Mouse (Mus musculus) left cerebral cortex, adult 8-10 months (tissue): ENCODE results near the gene Vps37c. TPM values are rescaled to one million over a fixed set of nuclear protein-coding genes. Genes with fewer than 3 reads are reported as not detected.

Experiments
- DNase-seq, 2 experiments: peaks; one replicate each; pipeline ENCODE4 v3.0.0; 2022; ENCODE audit warnings: low spot score in 2 of 2
- total RNA-seq, 4 experiments: library from RNA; stranded (reverse); gene quantifications; 2 replicates each; pipeline ENCODE4 v1.2.4; 2022

The Vps37c gene
- 10 to 100 TPM; 17.8 to 23.9 (median 20.9) TPM for total RNA-seq

DNA sequence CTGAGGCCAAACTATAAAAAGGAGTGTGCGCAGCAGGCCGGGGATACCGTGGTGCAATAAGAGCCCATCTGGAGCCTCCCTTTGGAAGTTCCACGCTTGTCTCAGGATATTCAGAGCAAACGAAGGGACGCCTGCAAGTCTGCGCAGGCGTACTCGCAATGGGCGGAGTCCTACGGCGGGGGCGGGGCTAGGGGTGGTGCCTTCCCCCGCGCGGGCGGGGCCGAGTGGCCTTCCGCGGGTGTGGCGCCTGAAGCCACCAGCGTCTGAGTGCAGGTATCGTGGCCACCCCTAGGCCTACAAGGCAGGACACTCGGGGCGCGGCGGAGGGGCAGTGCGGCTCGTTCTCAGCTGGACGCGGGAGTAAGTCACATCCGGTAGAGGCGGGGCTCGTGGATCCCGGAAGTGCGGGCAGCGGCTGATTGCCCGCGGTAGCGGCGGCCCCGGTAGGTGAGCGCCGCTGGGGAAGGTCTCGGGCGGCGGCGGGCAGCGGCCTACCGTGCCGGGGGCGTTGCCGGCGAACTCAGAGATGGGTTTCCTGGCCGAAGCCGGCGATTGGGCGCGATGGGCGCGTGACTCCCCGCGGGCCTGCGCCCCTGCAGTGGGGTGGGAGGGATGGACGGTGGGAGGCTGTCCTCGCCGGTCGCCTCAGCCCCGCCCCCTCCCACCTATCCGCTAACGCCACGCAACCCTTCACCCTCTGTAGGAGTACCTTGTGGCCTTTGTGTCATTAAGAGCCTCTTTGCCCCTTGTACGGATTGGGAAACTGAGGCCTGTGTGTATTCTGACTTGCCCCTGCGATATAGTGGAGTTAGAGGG, at the start of gene Vps37c:
Vps37c (plus strand) TSS at position 199 of the 816 bp plus-strand sequence.
- DNase-seq: peak; percentile 85 to 91

DNA sequence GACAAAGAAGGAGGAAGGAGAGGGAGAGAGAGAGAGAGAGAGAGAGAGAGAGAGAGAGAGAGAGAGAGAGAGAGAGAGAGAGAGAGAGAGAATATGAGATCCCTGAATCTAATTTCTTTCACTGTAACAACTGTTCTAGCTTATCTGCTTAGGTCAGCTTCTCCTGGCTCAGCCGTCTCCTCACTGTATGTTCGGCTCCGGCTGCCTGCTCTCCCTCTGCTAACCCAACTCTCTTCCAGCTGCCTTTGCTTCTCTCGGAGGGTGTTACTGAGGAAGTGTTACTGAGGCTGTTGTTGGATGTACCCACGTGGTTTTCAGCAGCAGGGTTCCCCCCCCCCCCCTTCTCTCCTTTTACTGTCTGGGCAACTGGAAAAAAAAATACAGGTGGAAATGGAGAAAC, 48.5 kb upstream of the Vps37c start:
- no peak for DNase-seq

DNA sequence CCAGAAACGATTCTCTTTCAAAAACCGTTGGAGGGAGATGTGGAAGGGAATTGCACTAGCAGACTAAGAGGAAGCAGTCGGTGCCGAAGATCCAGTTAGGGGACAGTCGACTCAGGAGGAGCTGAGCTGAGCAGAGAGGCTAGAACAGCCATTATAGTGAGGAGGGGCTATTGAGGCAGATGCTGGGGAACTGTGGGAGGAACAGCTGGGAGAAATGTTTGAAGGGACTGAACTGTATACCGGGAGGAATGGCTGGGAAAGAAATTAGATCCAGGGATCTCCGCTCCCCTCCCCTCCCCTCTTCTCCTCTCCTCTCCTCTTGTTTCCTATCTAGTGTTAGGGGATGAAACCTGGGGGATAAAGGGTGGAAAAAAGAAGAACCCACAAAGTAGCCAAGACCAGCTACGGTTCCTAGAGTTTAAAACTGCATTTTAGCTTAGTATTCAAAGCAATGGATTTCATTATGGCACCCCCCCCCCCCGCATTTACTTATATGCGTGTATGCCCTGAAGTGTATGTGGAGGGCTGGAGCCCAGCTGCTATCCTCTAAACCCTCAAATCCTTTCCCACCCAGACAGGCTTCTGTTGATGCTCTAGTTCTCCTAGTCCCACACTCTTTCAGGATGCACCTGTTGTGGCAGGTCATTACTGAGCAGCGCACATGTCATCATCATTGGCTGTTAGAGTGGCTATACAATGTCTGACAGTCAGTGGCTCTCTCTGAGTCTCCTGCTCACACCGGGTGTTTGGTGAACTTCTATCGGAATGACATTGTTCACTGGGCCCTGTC, 47.8 kb upstream of the Vps37c start:
- DNase-seq: no peak

DNA sequence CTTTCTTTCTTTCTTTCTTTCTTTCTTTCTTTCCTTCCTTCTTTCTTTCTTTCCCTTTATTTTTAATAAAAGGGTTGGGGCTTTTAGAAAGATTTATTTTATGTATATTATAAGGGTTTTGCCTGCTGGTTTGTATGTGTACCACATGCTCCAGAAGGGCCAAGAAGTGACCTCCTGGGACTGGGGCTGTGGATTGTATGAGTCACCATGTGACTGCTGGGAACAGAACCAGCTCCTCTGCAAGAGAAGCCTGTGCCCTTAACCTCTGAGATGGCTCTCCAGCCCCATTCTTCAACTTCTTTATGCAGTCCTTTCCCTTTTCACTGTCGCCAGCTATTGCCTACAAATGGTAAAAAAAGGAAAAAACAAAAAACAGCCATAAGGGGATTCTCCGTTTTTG, 42.9 kb upstream of the Vps37c start:
- DNase-seq: no peak

DNA sequence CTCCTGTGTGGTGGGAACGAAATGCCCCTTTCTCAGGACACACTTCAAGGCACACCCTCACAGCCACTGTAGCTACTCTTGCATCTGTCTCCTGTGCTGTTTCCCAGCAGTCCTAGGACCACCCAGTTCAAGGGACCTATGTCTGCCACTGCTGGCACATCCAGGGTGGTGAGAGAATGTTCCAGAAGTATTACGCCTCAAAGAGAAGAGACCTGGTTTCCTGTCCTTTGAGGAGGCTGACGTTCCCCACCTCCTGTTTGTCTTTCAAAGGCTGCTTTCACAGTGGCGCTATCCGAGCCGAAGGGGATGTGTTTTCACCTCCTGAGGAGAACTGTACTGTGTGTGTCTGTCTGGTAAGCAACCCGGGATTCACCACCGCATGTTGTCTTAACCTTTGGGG, 40.4 kb upstream of the Vps37c start:
- no peak for DNase-seq

DNA sequence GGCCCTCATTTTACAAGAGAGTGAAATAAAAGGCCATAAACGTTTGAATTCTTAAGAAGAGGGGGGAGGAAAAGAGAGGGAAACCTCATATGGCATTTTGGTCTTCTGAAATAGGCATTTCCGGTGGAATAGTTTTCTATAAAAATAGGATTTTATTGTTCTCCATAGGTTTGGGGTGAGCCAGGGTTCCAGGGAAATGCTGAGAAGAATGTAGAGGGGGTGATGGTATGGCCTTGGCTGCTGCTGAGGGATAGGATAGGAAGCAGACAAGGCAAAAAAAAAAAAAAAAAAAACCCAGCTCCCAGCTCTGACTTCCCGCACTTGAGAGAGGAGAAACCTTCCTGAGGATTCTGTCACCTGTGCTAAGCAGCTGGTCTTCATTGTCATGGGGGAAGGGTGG, 32.5 kb upstream of the Vps37c start:
- no peak for DNase-seq

DNA sequence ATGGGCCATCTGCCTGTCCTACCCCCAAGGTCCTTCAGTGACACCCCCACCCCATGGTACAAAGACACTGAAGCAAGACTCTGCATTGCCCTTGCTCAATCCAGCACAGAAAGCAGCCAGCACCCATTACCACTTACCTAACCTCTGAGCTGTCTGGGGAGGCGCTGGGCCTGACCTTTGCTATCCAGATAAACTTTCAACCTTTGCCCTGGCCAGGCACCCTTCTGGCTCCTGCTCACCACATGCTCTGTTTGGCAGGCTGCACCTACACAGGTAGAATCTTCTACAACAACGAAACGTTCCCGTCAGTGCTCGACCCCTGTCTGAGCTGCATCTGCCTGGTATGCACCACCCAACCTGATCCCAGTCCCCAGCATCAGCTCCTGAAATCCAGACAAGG, 30.8 kb upstream of the Vps37c start:
- no peak for DNase-seq

DNA sequence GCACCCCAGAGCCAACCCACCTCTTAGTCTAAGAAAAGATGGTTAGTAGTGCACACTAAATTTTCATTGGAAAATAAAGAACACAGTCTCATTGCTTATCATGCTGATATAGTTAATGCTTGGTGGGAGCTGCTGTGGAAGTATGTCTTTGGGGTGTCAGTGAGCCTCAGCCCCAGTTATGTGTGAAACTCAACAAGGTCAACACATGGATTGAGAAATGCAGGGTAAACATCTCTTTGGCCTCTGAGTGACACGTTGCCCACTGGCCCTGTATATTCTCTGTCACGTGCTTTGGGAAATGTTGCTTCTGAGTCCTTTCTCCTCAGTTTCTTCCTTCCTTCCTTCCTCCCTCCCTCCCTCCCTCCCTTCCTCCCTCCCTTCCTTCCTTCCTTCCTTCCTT, 30.1 kb upstream of the Vps37c start:
- no peak for DNase-seq

DNA sequence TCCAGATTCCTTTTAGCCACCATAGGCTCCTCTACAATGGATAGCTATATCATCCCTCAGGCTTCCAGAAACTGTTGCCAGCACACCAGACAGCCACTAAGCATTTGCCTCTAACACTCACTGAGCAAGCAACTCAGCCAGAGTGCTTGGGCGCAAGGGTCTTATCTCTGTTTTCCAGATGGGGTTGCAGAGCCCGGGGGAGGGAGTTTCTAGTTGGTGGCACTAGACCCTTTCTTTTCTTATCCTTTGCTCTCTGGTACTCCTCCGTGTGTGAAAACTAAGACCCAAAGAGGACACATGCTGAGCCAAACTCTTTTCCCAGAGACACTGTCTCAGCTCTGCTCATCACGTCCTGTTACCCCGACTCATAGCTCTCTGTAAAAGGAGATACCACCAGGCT, 27.2 kb upstream of the Vps37c start:
- DNase-seq: no peak

DNA sequence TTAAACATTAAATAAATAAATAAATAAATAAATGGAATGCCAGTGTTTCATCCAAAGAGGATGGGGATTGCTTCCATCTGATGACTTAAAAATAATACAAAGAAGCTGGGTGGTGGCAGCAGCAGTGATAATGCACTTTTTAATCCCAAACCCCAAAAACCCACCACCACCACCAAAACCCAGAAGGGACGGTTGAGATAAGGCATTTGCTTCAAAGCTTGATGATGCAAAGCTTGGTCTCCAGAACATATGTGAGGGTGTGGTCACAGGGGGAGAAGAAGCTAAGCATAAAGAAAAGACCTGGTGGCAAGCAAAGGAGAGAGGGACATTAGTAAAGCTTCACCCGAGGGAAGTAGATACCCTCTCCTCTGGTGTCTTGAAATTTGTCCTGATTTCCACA, 26.6 kb upstream of the Vps37c start:
- no peak for DNase-seq

DNA sequence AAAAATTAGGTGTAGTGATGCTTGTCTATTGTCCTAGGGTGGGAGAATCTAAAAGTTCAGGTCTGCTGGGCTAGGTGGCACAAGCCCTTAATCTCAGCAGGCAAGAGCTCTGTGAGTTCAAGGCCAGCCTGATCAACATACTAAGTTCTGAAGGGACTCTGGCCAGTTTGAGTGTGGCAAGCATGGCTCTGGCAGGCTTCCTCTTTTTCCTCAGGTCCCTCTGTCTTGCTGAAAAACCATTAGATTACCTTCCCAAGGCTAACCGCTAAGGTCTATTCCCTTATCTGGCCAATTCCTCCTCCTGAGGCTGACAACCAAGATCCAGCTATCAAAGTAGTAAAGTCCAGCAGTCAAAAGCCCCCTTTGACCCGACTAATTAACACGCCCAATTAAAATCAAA, 25.9 kb upstream of the Vps37c start:
- DNase-seq: no peak

DNA sequence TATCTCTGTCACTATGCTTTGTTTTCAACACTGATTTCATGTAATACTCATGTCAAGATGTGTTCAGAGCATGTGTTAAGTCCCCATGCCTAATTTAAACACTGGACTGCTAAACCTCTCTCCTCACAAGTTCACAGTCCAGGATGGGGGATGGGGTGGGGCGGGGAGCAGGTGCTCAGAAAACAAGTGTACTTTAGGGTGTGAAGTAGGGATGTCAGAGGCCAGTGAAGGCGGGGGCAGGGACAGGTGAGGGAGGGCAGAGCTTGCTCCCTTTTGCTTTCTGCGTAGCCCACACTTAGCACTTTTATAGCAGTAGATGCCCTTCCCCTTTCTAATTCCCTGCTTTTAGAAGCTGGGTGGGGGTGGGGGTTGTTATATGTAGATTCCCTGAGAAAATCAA, 23.4 kb upstream of the Vps37c start:
- DNase-seq: no peak

DNA sequence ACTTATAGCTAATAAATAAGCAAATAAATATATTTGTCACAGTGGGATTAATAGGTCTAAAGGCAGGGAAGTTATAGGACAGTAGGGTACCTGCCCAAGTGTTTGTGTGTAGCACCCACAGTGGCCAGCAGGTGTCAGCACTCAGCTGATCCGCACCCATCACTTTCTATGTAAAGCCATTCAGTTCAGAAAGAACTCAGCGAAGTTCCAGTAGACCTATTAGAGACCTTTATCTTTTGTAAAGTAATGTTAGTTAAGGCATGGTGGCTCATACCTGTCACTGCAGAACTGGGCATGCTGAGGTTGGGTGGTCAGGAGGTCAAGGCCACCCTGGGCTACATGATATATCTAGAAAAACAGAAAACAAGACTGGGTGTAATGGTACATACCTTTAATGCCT, 23.0 kb upstream of the Vps37c start:
- peak in 1 of 2 experiments; percentile 65 for DNase-seq

DNA sequence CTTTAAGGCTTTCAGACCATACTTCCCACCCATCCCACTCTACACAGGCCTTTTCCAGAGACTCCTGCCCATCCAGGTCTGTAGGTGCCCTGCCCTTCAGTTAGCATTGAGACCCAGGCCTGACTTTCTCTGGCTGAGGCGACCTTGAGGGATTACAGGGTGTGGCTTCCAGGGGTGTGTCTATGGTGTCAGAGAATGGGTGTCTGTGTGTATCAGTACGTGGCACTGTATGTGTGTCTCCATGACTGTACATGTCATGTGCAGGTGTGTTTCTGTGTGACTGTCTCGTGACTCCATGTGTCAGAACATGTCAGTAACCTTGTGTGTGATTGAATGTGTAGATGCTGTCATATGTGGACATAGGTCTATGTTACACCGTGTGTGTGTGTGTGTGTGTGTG, 17.2 kb upstream of the Vps37c start:
- no peak for DNase-seq

DNA sequence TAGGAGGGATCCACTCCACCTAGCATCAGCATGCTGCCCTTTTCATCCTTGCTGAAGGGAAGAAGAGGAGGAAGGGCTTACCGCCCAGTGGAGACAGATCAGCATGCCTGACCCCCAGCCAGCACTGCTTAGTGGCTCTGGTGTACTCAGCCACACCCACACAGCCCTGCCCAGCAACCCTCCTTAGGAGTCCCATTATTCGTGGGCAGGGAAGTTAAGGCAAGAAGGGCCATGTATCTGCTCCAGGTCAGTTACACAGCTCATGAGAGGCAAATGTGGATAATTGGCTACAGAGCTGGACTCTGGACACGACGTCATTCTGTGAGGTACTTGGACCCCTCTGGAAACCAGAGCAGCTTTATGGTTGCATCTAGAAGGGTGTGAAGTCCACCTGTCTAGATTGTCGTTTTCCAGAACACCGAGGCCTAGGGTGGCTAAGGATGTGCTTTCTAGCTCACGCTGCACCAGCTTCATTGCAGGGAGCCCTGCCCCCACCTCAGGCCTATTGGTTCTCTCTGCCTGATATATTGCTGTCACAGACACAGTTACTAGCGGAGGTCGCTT, 16.6 kb upstream of the Vps37c start:
- DNase-seq: no peak

DNA sequence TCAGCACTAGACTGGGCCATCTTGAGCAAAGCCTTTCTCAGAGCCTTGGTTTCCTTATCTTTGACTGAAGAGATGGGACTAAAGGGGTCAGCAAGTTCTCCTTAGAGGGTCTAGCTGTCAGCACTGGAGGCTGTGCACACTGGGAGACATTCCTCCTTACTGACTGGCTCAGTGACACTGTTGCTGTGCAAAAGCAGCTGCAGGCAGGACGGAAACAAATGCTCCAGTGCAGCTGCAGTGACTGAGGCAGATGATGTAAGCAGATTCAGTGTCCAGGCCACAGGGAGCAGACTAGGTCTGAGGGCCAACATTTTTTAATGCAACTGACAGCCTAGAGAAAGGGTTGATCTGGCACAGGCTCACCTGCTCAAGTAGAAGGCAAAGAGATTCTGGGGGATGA, 15.3 kb upstream of the Vps37c start:
- DNase-seq: no peak

DNA sequence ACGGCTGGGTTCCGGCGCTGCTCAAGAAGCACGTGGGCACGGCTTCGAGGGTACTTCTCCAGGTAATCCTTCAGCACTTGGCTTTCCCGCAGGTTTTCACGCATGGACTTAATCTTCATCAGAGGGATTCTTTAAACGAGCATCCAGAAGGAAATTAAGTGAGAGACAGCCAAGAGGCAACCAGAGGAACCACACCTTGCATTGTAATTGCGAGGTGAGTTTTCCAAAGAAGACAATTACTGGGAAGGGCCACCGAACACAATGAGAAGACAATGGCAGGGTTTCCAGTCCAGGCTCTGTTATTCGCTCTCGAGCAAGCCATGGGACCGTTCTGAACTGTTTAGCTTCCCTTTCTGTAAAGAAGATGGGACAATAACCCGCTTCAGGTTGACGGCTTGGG, 11.9 kb upstream of the Vps37c start:
- no peak for DNase-seq

DNA sequence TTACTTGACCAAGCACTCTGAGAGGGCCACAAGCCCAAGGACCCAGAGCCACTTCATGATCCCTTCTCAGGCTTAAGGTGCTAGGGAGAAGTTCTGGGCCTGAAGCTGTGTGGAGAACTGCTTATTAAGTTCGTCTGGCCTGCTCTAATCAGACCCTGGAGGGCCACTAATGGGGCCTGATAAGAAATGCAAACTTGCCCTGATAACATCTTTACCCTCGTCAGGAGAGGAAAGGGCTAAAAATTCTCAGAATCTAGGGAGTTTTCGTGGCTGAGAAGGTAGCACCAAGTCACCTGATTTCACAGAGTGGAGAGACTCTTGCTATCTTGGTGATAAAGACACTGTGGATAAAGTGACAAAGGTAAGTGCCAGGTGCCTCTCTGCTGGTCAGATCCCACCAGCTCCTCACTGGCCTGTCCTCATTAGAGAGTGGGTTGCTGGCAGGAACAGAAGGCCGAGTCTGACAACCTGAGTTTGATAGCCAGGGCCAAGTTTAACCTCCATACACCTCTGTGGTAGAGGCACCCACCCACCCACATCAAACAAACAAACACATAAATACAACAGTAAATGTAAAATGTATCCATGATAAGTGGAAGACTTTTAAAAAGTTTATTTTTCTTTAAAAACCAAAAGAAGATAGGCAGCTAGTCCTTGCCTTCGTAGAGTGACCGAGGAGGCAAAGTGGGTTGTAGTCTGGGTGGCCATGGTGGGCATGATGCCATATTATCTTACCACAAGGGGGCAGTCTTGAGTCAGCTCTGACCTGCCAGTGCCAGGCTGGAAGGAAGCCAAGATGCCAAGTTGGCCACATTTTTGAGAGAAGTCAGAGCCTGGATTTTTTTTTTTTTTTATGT, 10.4 kb upstream of the Vps37c start, which contains the start of gene Pga5:
Pga5 (minus strand) TSS at position 157 of the 857 bp plus-strand sequence.
- peak; percentile 61 to 65 for DNase-seq

DNA sequence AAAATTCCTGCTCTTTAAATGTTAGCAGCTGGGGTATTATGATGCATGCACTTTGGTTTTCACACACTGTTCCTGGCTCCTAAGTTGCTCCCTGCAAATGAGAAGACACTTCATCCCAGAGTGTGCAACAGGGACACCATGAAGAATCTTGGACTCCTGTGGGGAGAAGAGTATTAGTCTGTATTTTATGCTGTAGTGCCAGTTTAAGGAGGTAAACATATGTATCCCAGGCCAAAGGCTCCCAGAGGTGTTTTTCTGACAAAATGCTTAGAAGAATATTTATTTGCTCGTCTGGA, 9.8 kb upstream of the Vps37c start:
- DNase-seq: no peak

DNA sequence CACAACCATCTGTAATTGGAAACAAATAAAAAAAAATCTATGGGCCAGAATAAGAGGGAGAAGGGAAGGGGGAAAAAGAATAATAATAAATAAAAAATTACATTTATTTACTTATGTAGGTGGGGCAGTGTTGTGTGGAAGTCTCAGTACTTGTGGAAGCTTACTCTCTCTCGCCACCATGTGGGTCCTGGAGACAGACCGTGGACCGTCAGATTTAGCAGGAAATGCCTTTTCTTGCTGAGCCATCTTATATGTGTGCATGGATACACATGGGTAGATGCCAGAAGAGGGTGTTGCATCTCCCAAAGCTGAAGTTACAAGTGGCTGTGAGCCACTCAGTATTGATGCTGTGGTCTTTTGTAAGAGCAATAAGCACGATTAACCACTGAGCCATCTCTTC, 7.0 kb upstream of the Vps37c start:
- no peak for DNase-seq

DNA sequence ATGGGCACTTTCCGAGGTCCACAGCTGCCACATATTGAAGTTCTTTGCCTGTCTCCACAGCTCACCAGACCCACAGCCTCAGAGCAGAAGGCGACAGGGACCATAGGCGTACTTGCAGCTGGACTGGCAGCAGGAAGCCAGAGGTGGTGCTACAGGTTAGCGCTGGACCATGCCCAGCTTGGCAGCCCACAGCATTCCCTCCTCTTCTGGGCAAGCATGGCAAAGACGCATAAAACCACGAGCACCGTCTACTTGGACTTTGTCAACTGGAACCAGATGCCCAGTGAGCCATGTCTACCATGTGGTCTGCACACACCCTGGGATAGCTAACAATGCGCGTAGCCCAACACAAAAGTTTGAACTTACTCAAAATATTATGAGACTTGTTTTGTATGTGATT, 3.5 kb upstream of the Vps37c start:
- DNase-seq: no peak

DNA sequence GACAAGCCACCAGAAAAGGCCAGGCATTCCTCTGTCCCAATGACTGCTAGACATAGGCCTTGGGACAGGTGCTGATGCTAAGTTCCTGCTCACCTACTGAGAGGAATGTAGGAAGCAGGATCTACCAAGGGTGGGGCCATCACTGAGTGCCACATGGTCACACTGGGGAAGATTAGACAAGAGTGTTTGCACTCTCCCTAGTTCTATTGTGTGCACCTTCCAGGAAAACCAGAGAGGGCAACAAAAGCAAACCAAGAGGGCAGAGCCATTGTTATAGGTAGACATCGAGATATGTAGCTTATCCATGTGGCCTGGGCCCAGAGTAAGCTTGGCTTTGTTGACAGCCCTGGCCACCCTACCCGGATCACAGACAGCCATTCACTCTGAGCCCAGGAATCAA, 2.8 kb upstream of the Vps37c start:
- DNase-seq: no peak
